Mouse (Mus musculus) bone marrow macrophage, adult 2 months (primary cell): ENCODE results near the gene Adamts17.

Source experiments
- CTCF ChIP-seq: IDR thresholded peaks from 2 replicates; pipeline ENCODE4 v1.5.1; 2012; ENCODE audit warnings: low read depth, mild to moderate bottlenecking, low read length, moderate library complexity
- POLR2A ChIP-seq: IDR thresholded peaks from 2 replicates; pipeline ENCODE4 v1.6.1; 2012; ENCODE audit warnings: mild to moderate bottlenecking, low read depth, low read length, borderline replicate concordance

GRCm38 (mm10) chr7:66935041-66935440, 95.5 kb downstream of the Adamts17 start:
- no peak for TF ChIP-seq POLR2A
- TF ChIP-seq CTCF = no peak
